Mouse (Mus musculus) myocyte (in vitro differentiated cells): ENCODE measurements around the gene Padi6. TPM values are rescaled to one million over a fixed set of nuclear protein-coding genes. Genes with fewer than 3 reads are reported as not detected.

Experiments used
- H3K27me3 ChIP-seq: one replicate; pipeline ENCODE4 v1.6.1; 2011; ENCODE audit not compliant: control insufficient read depth, insufficient read depth, insufficient read length
- H3K36me3 ChIP-seq: one replicate; pipeline ENCODE4 v1.6.1; 2011; ENCODE audit not compliant: control insufficient read depth, insufficient read depth
- H3K4me2 ChIP-seq: one replicate; pipeline ENCODE4 v1.6.1; 2011; ENCODE audit warnings: low read depth, control low read depth
- H3K4me3 ChIP-seq: one replicate; pipeline ENCODE4 v1.5.1; 2011; ENCODE audit warnings: mild to moderate bottlenecking, control low read depth, moderate library complexity
- H3K79me2 ChIP-seq: one replicate; pipeline ENCODE4 v1.6.1; 2011; ENCODE audit not compliant: control insufficient read depth, insufficient read depth
- H3ac ChIP-seq: one replicate; pipeline ENCODE4 v1.6.1; 2011; ENCODE audit not compliant: control insufficient read depth, insufficient read length
- CEBPB ChIP-seq: IDR thresholded peaks from 2 replicates; pipeline ENCODE4 v1.6.1; 2011; ENCODE audit warnings: mild to moderate bottlenecking, moderate library complexity; ENCODE audit not compliant: poor library complexity, insufficient read depth, severe bottlenecking
- E2F4 ChIP-seq: IDR thresholded peaks from one replicate; pipeline ENCODE4 v1.6.1; 2011; ENCODE audit warnings: mild to moderate bottlenecking, control low read depth, moderate library complexity; ENCODE audit not compliant: insufficient read depth
- MAX ChIP-seq: IDR thresholded peaks from one replicate; pipeline ENCODE4 v1.6.1; 2011; ENCODE audit warnings: low read depth, mild to moderate bottlenecking, control low read depth
- MYOD1 ChIP-seq, 3 experiments: IDR thresholded peaks; one replicate each; pipeline ENCODE4 v1.6.1; 2011; ENCODE audit warnings: control low read depth in 2 of 3, low read depth in 2 of 3, mild to moderate bottlenecking in 2 of 3, moderate library complexity in 1 of 3; ENCODE audit not compliant: insufficient read length in 2 of 3, control insufficient read depth in 1 of 3
- MYOG ChIP-seq, 3 experiments: IDR thresholded peaks; one replicate each; pipeline ENCODE4 v1.6.1; 2011; ENCODE audit warnings: control low read depth in 2 of 3, low read depth in 2 of 3, mild to moderate bottlenecking in 2 of 3; ENCODE audit not compliant: insufficient read length in 2 of 3, control insufficient read depth in 1 of 3, insufficient read depth in 1 of 3
- POLR2A ChIP-seq: IDR thresholded peaks from one replicate; pipeline ENCODE4 v1.6.1; 2011; ENCODE audit warnings: low read depth, mild to moderate bottlenecking, control low read depth, moderate library complexity; ENCODE audit not compliant: insufficient read length
- POLR2AphosphoS2 ChIP-seq: IDR thresholded peaks from one replicate; pipeline ENCODE4 v1.6.1; 2011; ENCODE audit warnings: low read depth, control low read depth; ENCODE audit not compliant: insufficient read length
- REST ChIP-seq: IDR thresholded peaks from one replicate; pipeline ENCODE4 v1.6.1; 2011; ENCODE audit warnings: mild to moderate bottlenecking, control low read depth, moderate library complexity; ENCODE audit not compliant: insufficient read depth, insufficient read length
- SRF ChIP-seq: IDR thresholded peaks from one replicate; pipeline ENCODE4 v1.6.1; 2011; ENCODE audit warnings: low read depth; ENCODE audit not compliant: control insufficient read depth, insufficient read length
- TCF12 ChIP-seq: IDR thresholded peaks from one replicate; pipeline ENCODE4 v1.6.1; 2011; ENCODE audit warnings: mild to moderate bottlenecking, control low read depth; ENCODE audit not compliant: poor library complexity, insufficient read depth, severe bottlenecking
- TCF3 ChIP-seq: IDR thresholded peaks from one replicate; pipeline ENCODE4 v1.6.1; 2011; ENCODE audit warnings: low read depth, control low read depth; ENCODE audit not compliant: insufficient read length
- USF1 ChIP-seq: IDR thresholded peaks from one replicate; pipeline ENCODE4 v1.6.1; 2011; ENCODE audit warnings: low read depth, mild to moderate bottlenecking, control low read depth, moderate library complexity
- polyA plus RNA-seq: library from polyadenylated mRNA; unstranded; fragments of >200 nt; fragmentation: generic; extraction: Trizol; gene quantifications from one replicate; pipeline ENCODE4 v1.2.1, GENCODE M21; 2012; ENCODE audit warnings: missing spikeins

Gene Padi6
- polyA plus RNA-seq, 1 experiment = 0.20 TPM

- Histone ChIP-seq H3K36me3 (no peaks in the 10 kb centered on the region), H3K79me2 (no peaks in the 10 kb centered on the region), H3K4me2 (no peak overlapping the region), H3K27me3 (no peaks in the 10 kb centered on the region), H3K4me3 (no peak overlapping the region), H3ac (no peak overlapping the region)
- no peak for TF ChIP-seq CEBPB
- no peak for TF ChIP-seq USF1
- no peak for TF ChIP-seq POLR2A
- no peak for TF ChIP-seq POLR2AphosphoS2
- TF ChIP-seq E2F4 = no peak
- no peak for TF ChIP-seq REST
- no peak for TF ChIP-seq TCF3
- TF ChIP-seq TCF12 = no peak
- TF ChIP-seq SRF = no peak
- TF ChIP-seq MAX = no peak
Observed at GRCm38 (mm10) chr4:140684141-140684871, 58.1 kb downstream of the Padi6 start.

- Histone ChIP-seq H3K36me3 (no peaks in the 10 kb centered on the region), H3K79me2 (no peaks in the 10 kb centered on the region), H3K27me3 (no peaks in the 10 kb centered on the region), H3ac (no peak overlapping the region), H3K4me3 (no peak overlapping the region), H3K4me2 (no peak overlapping the region)
- TF ChIP-seq POLR2AphosphoS2 (no peak), TCF3 (no peak), CEBPB (no peak), POLR2A (no peak), MYOG (IDR thresholded peaks at IDR 0.05; ENCODE audit: control insufficient read depth in 1 of 3, insufficient read depth in 1 of 3, insufficient read length in 2 of 3, low read depth in 2 of 3) (no peak), USF1 (no peak), REST (no peak), TCF12 (no peak), E2F4 (no peak), MAX (no peak), SRF (no peak), MYOD1 (IDR thresholded peaks at IDR 0.05; ENCODE audit: control insufficient read depth in 1 of 3, insufficient read length in 2 of 3, low read depth in 2 of 3) (no peak)
Observed at GRCm38 (mm10) chr4:140683608-140684007, 58.8 kb downstream of the Padi6 start.

- no peaks in the 10 kb centered on the region for H3K27me3 ChIP-seq
- no peak overlapping the region for H3ac ChIP-seq
- no peaks in the 10 kb centered on the region for H3K36me3 ChIP-seq
- no peak overlapping the region for H3K4me3 ChIP-seq
- no peak overlapping the region for H3K4me2 ChIP-seq
- H3K79me2 ChIP-seq = no peaks in the 10 kb centered on the region
- TF ChIP-seq MYOD1 (IDR thresholded peaks at IDR 0.05; ENCODE audit: control insufficient read depth in 1 of 3, insufficient read length in 2 of 3, low read depth in 2 of 3) (no peak), POLR2AphosphoS2 (no peak), MYOG (IDR thresholded peaks at IDR 0.05; ENCODE audit: control insufficient read depth in 1 of 3, insufficient read depth in 1 of 3, insufficient read length in 2 of 3, low read depth in 2 of 3) (no peak), USF1 (no peak), CEBPB (no peak), SRF (no peak), E2F4 (no peak), REST (no peak), POLR2A (no peak), TCF3 (no peak)
Observed at GRCm38 (mm10) chr4:140680731-140681397, 61.6 kb downstream of the Padi6 start.

- Histone ChIP-seq H3K27me3 (no peaks in the 10 kb centered on the region), H3K4me3 (no peak overlapping the region)
- TF ChIP-seq CEBPB = no peak
- TF ChIP-seq TCF12 = no peak
- TF ChIP-seq SRF = no peak
- no peak for TF ChIP-seq MYOD1 (IDR thresholded peaks at IDR 0.05; ENCODE audit: control insufficient read depth in 1 of 3, insufficient read length in 2 of 3, low read depth in 2 of 3)
- TF ChIP-seq POLR2A = no peak
- TF ChIP-seq REST = no peak
- TF ChIP-seq USF1 = no peak
- TF ChIP-seq E2F4 = no peak
- no peak for TF ChIP-seq MYOG (IDR thresholded peaks at IDR 0.05; ENCODE audit: control insufficient read depth in 1 of 3, insufficient read depth in 1 of 3, insufficient read length in 2 of 3, low read depth in 2 of 3)
- TF ChIP-seq MAX = no peak
- TF ChIP-seq POLR2AphosphoS2 = no peak
- TF ChIP-seq TCF3 = no peak
Observed at GRCm38 (mm10) chr4:140679723-140680380, 62.6 kb downstream of the Padi6 start.

GRCm38 (mm10) chr4:140679038-140679437, 63.4 kb downstream of the Padi6 start:
- H3ac ChIP-seq = no peak overlapping the region
- no peaks in the 10 kb centered on the region for H3K79me2 ChIP-seq
- no peaks in the 10 kb centered on the region for H3K36me3 ChIP-seq
- TF ChIP-seq E2F4 = no peak
- no peak for TF ChIP-seq TCF3
- TF ChIP-seq TCF12 = no peak
- TF ChIP-seq POLR2AphosphoS2 = no peak
- TF ChIP-seq USF1 = no peak
- TF ChIP-seq REST = no peak
- TF ChIP-seq MYOD1 (IDR thresholded peaks at IDR 0.05; ENCODE audit: control insufficient read depth in 1 of 3, insufficient read length in 2 of 3, low read depth in 2 of 3) = no peak
- TF ChIP-seq CEBPB = no peak
- TF ChIP-seq SRF = no peak
- no peak for TF ChIP-seq MAX
- no peak for TF ChIP-seq POLR2A
- TF ChIP-seq MYOG (IDR thresholded peaks at IDR 0.05; ENCODE audit: control insufficient read depth in 1 of 3, insufficient read depth in 1 of 3, insufficient read length in 2 of 3, low read depth in 2 of 3) = no peak
- H3K4me2 ChIP-seq = no peak overlapping the region
- H3K4me3 ChIP-seq = no peak overlapping the region
- H3K27me3 ChIP-seq = no peaks in the 10 kb centered on the region

More at GRCm38 (mm10) chr4:140679723-140680380, 62.6 kb downstream of the Padi6 start:
- Histone ChIP-seq H3K4me2 (peak overlapping the region; percentile 59), H3K36me3 (no peaks in the 10 kb centered on the region), H3K79me2 (no peaks in the 10 kb centered on the region), H3ac (no peak overlapping the region)
